Mouse (Mus musculus): Measurements from ENCODE around the gene Olfr1222. TPM values are rescaled to one million over a fixed set of nuclear protein-coding genes. Genes with fewer than 3 reads are reported as not detected.
"Not testable (repeated sequence)": the region's sequence is repeated elsewhere in the genome, so short reads cannot be mapped to it uniquely, and the experiment has no call there.

The Olfr1222 gene
- not detected for polyA plus RNA-seq (2012; fragmentation: generic; extraction: Trizol)

DNA sequence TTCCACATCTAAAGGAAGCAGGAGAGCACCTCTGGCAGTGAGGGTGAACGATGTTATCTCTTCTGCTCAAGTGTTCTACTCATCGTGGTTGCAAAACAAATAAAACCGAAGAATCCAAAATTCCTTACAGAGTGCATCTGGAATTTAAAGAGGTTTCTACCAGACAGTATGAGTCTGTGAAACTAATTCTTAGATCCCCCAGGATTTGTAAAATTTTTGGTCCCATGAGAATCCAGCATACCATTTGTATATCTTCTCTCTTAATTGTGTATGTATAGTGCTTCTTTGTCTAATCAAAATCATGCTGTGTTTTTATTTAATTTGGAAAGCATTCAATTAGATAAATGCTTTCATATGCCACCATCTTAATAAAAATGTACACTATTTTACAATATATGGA lies at the start of gene Olfr1222:
Gene Olfr1222, minus strand, starts transcription at position 101 of the 400 bp plus-strand sequence.
- no peaks in the 10 kb centered on the region for H3K79me2 ChIP-seq (ENCODE audit: control insufficient read depth, insufficient read depth)
- TF ChIP-seq MAX (IDR thresholded peaks at IDR 0.05; ENCODE audit: low read depth) (no peak), CEBPB (IDR thresholded peaks at IDR 0.05; ENCODE audit: insufficient read depth, poor library complexity, severe bottlenecking) (no peak), MYOG (IDR thresholded peaks at IDR 0.05; ENCODE audit: control insufficient read depth in 1 of 3, insufficient read depth in 1 of 3, insufficient read length in 2 of 3, low read depth in 2 of 3) (no peak), POLR2AphosphoS2 (IDR thresholded peaks at IDR 0.05; ENCODE audit: insufficient read length, low read depth) (no peak), TCF3 (IDR thresholded peaks at IDR 0.05; ENCODE audit: insufficient read length, low read depth) (no peak), TCF12 (IDR thresholded peaks at IDR 0.05; ENCODE audit: insufficient read depth, poor library complexity, severe bottlenecking) (no peak), SRF (IDR thresholded peaks at IDR 0.05; ENCODE audit: control insufficient read depth, insufficient read length, low read depth) (no peak)
- no peak within 1 kb of the TSS for H3K4me3 ChIP-seq
- no peak within 1 kb of the TSS for H3ac ChIP-seq (ENCODE audit: control insufficient read depth, insufficient read length)
- H3K4me2 ChIP-seq (ENCODE audit: low read depth) = no peak within 1 kb of the TSS
- no peaks in the 10 kb centered on the region for H3K27me3 ChIP-seq (ENCODE audit: control insufficient read depth, insufficient read depth, insufficient read length)
- no peaks in the 10 kb centered on the region for H3K36me3 ChIP-seq (ENCODE audit: control insufficient read depth, insufficient read depth)

DNA sequence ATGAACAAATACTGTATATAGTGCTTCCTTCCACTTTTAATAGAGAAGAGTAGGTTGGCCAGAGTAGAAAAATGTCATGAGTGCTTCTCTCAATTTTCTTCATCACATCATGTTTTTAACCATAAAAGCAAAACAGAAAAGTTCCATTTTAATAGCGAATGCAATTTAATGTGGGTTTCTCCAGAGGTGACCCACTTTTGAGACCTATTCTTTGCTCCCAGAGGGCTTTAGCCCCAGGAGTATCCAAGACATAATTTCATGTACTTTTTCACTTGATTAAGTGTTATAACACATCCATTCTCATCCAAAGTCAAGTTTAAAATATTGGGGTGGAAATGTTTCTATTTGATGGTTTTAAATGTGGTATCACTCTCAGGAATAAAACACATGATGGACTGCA lies 41.7 kb upstream of the Olfr1222 start, which contains the start of gene Olfr1225:
Gene Olfr1225, minus strand, starts transcription at position 101 of the 400 bp plus-strand sequence.
- Histone ChIP-seq H3K36me3 (ENCODE audit: control insufficient read depth, insufficient read depth) (no peaks in the 10 kb centered on the region), H3ac (ENCODE audit: control insufficient read depth, insufficient read length) (no peak within 1 kb of the TSS), H3K4me3 (no peak within 1 kb of the TSS), H3K27me3 (ENCODE audit: control insufficient read depth, insufficient read depth, insufficient read length) (no peaks in the 10 kb centered on the region), H3K4me2 (ENCODE audit: low read depth) (no peak within 1 kb of the TSS), H3K79me2 (ENCODE audit: control insufficient read depth, insufficient read depth) (no peaks in the 10 kb centered on the region)
- TF ChIP-seq USF1 (IDR thresholded peaks at IDR 0.05; ENCODE audit: low read depth) (no peak), MYOG (IDR thresholded peaks at IDR 0.05; ENCODE audit: control insufficient read depth in 1 of 3, insufficient read depth in 1 of 3, insufficient read length in 2 of 3, low read depth in 2 of 3) (no peak), MAX (IDR thresholded peaks at IDR 0.05; ENCODE audit: low read depth) (no peak)

DNA sequence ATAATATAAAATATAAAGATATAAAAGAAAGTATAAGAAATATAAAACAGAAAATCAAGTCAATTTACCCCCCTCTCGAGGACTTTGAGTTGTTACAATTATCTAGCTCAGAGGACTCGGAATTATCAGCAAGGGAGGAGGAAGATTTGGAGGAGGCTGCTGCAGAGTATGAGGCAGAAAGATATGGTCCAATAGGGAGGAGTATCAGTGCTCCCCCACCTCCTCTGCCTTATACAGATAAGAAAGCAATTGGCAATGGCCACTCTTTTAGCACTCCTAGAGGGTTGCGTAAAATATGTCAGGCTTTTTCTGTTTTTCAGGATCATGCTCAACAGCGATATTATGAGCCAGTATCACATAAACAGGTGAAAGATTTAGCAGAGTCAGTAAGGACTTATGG lies 31.9 kb upstream of the Olfr1222 start:
- not testable (repeated sequence) for H3K4me3 ChIP-seq; H3ac ChIP-seq (ENCODE audit: control insufficient read depth, insufficient read length); H3K4me2 ChIP-seq (ENCODE audit: low read depth); H3K36me3 ChIP-seq (ENCODE audit: control insufficient read depth, insufficient read depth); H3K79me2 ChIP-seq (ENCODE audit: control insufficient read depth, insufficient read depth); H3K27me3 ChIP-seq (ENCODE audit: control insufficient read depth, insufficient read depth, insufficient read length)

DNA sequence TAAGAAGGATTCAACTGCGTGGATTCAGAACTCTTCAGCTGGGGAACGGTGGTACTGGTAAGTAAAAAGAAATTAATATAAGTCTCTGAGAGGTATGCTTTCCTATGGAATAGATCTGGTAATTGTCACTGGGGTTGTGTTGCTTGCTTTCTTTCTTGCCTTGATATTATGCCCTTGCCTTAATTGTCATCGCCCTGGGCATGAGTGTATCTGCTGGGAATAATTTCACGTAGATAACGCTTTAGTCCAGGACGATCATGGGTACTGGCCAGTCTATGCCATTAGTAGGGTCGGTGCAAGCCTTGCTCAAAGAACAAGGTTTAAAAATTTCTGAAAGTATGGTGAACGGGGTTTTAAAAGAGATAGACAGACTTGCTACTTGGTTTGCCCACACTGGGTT lies 31.1 kb upstream of the Olfr1222 start, which contains the start of gene Olfr1224-ps1:
Gene Olfr1224-ps1, minus strand, starts transcription at position 101 of the 400 bp plus-strand sequence.
- not testable (repeated sequence) for H3K27me3 ChIP-seq (ENCODE audit: control insufficient read depth, insufficient read depth, insufficient read length); H3K79me2 ChIP-seq (ENCODE audit: control insufficient read depth, insufficient read depth); H3K4me3 ChIP-seq; H3ac ChIP-seq (ENCODE audit: control insufficient read depth, insufficient read length); H3K36me3 ChIP-seq (ENCODE audit: control insufficient read depth, insufficient read depth); H3K4me2 ChIP-seq (ENCODE audit: low read depth)

DNA sequence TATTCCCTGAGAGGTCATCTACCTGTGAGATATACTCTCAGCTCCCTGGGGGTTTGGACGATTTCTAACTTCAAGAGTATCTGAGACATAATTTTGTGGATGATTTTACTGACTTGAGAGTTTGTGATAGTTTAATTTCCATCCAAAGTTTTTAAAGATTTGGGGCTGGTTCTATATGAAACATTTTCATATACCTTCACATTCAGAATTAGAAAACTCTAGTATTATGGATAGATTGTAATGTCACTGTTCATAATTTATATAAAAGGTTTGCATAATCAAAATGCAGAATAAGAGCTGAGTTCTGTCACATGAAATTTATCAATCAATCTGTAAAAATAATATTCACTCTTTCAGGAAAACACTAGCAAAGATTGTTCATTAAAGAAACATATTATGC lies 18.6 kb upstream of the Olfr1222 start, which contains the start of gene Olfr1223:
Gene Olfr1223, minus strand, starts transcription at position 101 of the 400 bp plus-strand sequence.
- TF ChIP-seq TCF3 (IDR thresholded peaks at IDR 0.05; ENCODE audit: insufficient read length, low read depth) = no peak
- TF ChIP-seq MAX (IDR thresholded peaks at IDR 0.05; ENCODE audit: low read depth) = no peak
- TF ChIP-seq POLR2AphosphoS2 (IDR thresholded peaks at IDR 0.05; ENCODE audit: insufficient read length, low read depth) = no peak
- no peak for TF ChIP-seq SRF (IDR thresholded peaks at IDR 0.05; ENCODE audit: control insufficient read depth, insufficient read length, low read depth)
- TF ChIP-seq CEBPB (IDR thresholded peaks at IDR 0.05; ENCODE audit: insufficient read depth, poor library complexity, severe bottlenecking) = no peak
- no peak for TF ChIP-seq MYOG (IDR thresholded peaks at IDR 0.05; ENCODE audit: control insufficient read depth in 1 of 3, insufficient read depth in 1 of 3, insufficient read length in 2 of 3, low read depth in 2 of 3)
- TF ChIP-seq USF1 (IDR thresholded peaks at IDR 0.05; ENCODE audit: low read depth) = no peak
- no peak for TF ChIP-seq TCF12 (IDR thresholded peaks at IDR 0.05; ENCODE audit: insufficient read depth, poor library complexity, severe bottlenecking)
- TF ChIP-seq REST (IDR thresholded peaks at IDR 0.05; ENCODE audit: insufficient read depth, insufficient read length) = no peak
- no peak for TF ChIP-seq E2F4 (IDR thresholded peaks at IDR 0.05; ENCODE audit: insufficient read depth)
- no peak for TF ChIP-seq POLR2A (IDR thresholded peaks at IDR 0.05; ENCODE audit: insufficient read length, low read depth)
- TF ChIP-seq MYOD1 (IDR thresholded peaks at IDR 0.05; ENCODE audit: control insufficient read depth in 1 of 3, insufficient read length in 2 of 3, low read depth in 2 of 3) = no peak
- Histone ChIP-seq H3K27me3 (ENCODE audit: control insufficient read depth, insufficient read depth, insufficient read length) (no peaks in the 10 kb centered on the region), H3ac (ENCODE audit: control insufficient read depth, insufficient read length) (no peak within 1 kb of the TSS), H3K4me2 (ENCODE audit: low read depth) (no peak within 1 kb of the TSS), H3K79me2 (ENCODE audit: control insufficient read depth, insufficient read depth) (no peaks in the 10 kb centered on the region), H3K4me3 (no peak within 1 kb of the TSS), H3K36me3 (ENCODE audit: control insufficient read depth, insufficient read depth) (no peaks in the 10 kb centered on the region)

DNA sequence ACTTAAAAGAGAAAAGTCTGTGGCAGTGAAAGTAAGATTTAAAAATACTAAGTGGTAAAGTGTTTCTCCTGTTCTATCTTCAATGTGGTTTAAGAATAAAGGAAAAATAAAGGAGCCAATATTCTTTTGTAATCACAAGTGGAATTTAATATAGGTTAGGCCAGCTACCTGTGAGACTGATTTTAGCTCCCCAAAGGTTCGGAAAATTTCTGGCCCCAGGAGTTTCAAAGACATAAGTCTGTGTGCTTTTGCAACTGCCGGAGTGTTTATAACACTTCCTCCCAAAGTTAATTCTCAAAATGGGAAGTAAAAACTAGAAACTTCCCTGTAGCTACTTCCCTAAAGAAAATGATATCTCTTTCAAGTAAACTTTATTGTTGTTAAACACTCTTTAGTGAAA lies 15.7 kb downstream of the Olfr1222 start, which contains the start of gene Olfr1221:
Gene Olfr1221, minus strand, starts transcription at position 101 of the 400 bp plus-strand sequence.
- no peak within 1 kb of the TSS for H3K4me2 ChIP-seq (ENCODE audit: low read depth)
- H3ac ChIP-seq (ENCODE audit: control insufficient read depth, insufficient read length) = no peak within 1 kb of the TSS
- H3K4me3 ChIP-seq = no peak within 1 kb of the TSS
- H3K27me3 ChIP-seq (ENCODE audit: control insufficient read depth, insufficient read depth, insufficient read length) = no peaks in the 10 kb centered on the region
- TF ChIP-seq POLR2A (IDR thresholded peaks at IDR 0.05; ENCODE audit: insufficient read length, low read depth) (no peak), MYOD1 (IDR thresholded peaks at IDR 0.05; ENCODE audit: control insufficient read depth in 1 of 3, insufficient read length in 2 of 3, low read depth in 2 of 3) (no peak), POLR2AphosphoS2 (IDR thresholded peaks at IDR 0.05; ENCODE audit: insufficient read length, low read depth) (no peak), USF1 (IDR thresholded peaks at IDR 0.05; ENCODE audit: low read depth) (no peak), MAX (IDR thresholded peaks at IDR 0.05; ENCODE audit: low read depth) (no peak), CEBPB (IDR thresholded peaks at IDR 0.05; ENCODE audit: insufficient read depth, poor library complexity, severe bottlenecking) (no peak), SRF (IDR thresholded peaks at IDR 0.05; ENCODE audit: control insufficient read depth, insufficient read length, low read depth) (no peak), MYOG (IDR thresholded peaks at IDR 0.05; ENCODE audit: control insufficient read depth in 1 of 3, insufficient read depth in 1 of 3, insufficient read length in 2 of 3, low read depth in 2 of 3) (no peak), E2F4 (IDR thresholded peaks at IDR 0.05; ENCODE audit: insufficient read depth) (no peak), TCF12 (IDR thresholded peaks at IDR 0.05; ENCODE audit: insufficient read depth, poor library complexity, severe bottlenecking) (no peak), TCF3 (IDR thresholded peaks at IDR 0.05; ENCODE audit: insufficient read length, low read depth) (no peak), REST (IDR thresholded peaks at IDR 0.05; ENCODE audit: insufficient read depth, insufficient read length) (no peak)
- H3K36me3 ChIP-seq (ENCODE audit: control insufficient read depth, insufficient read depth) = no peaks in the 10 kb centered on the region
- no peaks in the 10 kb centered on the region for H3K79me2 ChIP-seq (ENCODE audit: control insufficient read depth, insufficient read depth)
